Mouse (Mus musculus): Measurements from ENCODE around the gene Tsga10ip. TPM values are rescaled to one million over a fixed set of nuclear protein-coding genes. Genes with fewer than 3 reads are reported as not detected.
A peak's percentile ranks its signal among the peaks of the same experiment; 100 is the strongest.
"Not testable (repeated sequence)": the region's sequence is repeated elsewhere in the genome, so short reads cannot be mapped to it uniquely, and the experiment has no call there.

Gene Tsga10ip
- polyA plus RNA-seq, 1 experiment from 2014 or later = 0.57 TPM

DNA sequence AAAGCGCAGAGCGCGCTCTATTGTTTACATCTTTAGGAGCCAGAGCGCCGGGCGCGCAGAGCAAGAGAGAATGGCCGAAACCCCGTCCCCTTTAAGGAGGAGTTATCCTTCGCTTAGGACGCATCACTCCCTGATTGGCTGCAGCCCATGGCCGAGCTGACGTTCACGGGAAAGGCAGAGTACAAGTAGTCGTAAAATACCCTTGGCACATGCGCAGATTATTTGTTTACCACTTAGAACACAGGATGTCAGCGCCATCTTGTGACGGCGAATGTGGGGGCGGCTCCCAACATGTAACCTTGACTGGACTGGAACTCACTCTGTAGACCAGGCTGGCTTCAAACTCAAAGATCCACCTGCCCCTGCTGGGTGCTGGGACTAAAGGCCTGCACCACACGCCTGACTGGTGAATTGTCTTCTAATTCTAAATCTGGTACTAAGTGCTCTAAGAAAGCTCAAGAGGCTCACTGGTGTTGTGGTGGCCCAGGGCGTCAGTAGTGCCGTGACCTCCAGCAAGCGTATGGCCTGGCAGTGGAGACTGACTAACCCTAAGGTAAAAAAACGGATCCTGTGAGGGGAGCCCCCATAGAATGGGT is 4.3 kb upstream of the Tsga10ip start:
- H3K27me3 ChIP-seq; H3K36me3 ChIP-seq; H3K9me3 ChIP-seq (replicated peaks): not testable (repeated sequence)
- H3K27ac ChIP-seq = peak overlapping the region; percentile 93
- peaks cover 16% of the 10 kb centered on the region for H3K4me1 ChIP-seq
- ATAC-seq (replicated peaks; ENCODE audit: low FRiP score) = peak; percentile 79
- 10% methylated on average over 21 of the region's 25 CpGs for WGBS
- H3K4me2 ChIP-seq = peak overlapping the region; percentile 66
- H3K4me3 ChIP-seq (replicated peaks) = peak overlapping the region; percentile 55
- peak overlapping the region; percentile 56 for H3K9ac ChIP-seq

- WGBS = 28% methylated on average over 7 of the region's 7 CpGs
- Histone ChIP-seq H3K4me2 (peak overlapping the region; percentile 64), H3K9ac (peak overlapping the region; percentile 50), H3K27ac (peak overlapping the region; percentile 66; the same call in 1 of the 2 replicates), H3K4me1 (peaks cover 16% of the 10 kb centered on the region), H3K27me3 (no peaks in the 10 kb centered on the region), H3K9me3 (replicated peaks) (no peaks in the 10 kb centered on the region), H3K4me3 (replicated peaks) (peak overlapping the region; percentile 40), H3K36me3 (peaks cover 9% of the 10 kb centered on the region; the same call in 1 of the 2 replicates)
- ATAC-seq (replicated peaks; ENCODE audit: low FRiP score) = no peak
Observed at GRCm38 (mm10) chr19:5405924-5406323, 3.6 kb upstream of the Tsga10ip start.

GRCm38 (mm10) chr19:5401073-5401472 is 1.3 kb downstream of the Tsga10ip start:
- H3K4me2 ChIP-seq; H3K4me1 ChIP-seq; H3K4me3 ChIP-seq (replicated peaks); H3K9ac ChIP-seq; H3K27me3 ChIP-seq; H3K27ac ChIP-seq; H3K36me3 ChIP-seq; H3K9me3 ChIP-seq (replicated peaks); ATAC-seq (replicated peaks; ENCODE audit: low FRiP score): not testable (repeated sequence)
- 72% methylated on average over 4 of the region's 4 CpGs for WGBS

GRCm38 (mm10) chr19:5395371-5395770 is 7.0 kb downstream of the Tsga10ip start:
- no peak overlapping the region for H3K4me2 ChIP-seq
- no peaks in the 10 kb centered on the region for H3K27me3 ChIP-seq
- no peak for ATAC-seq (replicated peaks; ENCODE audit: low FRiP score)
- H3K27ac ChIP-seq = no peak overlapping the region
- WGBS = 69% methylated on average over 4 of the region's 4 CpGs
- no peaks in the 10 kb centered on the region for H3K36me3 ChIP-seq
- H3K9ac ChIP-seq = no peak overlapping the region
- no peak overlapping the region for H3K4me3 ChIP-seq (replicated peaks)
- H3K9me3 ChIP-seq (replicated peaks) = no peaks in the 10 kb centered on the region
- H3K4me1 ChIP-seq = peaks cover 5% of the 10 kb centered on the region

- Histone ChIP-seq H3K9ac (no peak overlapping the region), H3K4me2 (no peak overlapping the region), H3K27ac (no peak overlapping the region), H3K4me3 (replicated peaks) (no peak overlapping the region), H3K4me1 (peaks cover 16% of the 10 kb centered on the region), H3K9me3 (replicated peaks) (no peaks in the 10 kb centered on the region), H3K36me3 (no peaks in the 10 kb centered on the region), H3K27me3 (no peaks in the 10 kb centered on the region)
- 41% methylated on average over 10 of the region's 10 CpGs for WGBS
- ATAC-seq (replicated peaks; ENCODE audit: low FRiP score) = no peak
Observed at GRCm38 (mm10) chr19:5394168-5394567, 8.2 kb downstream of the Tsga10ip start.

GRCm38 (mm10) chr19:5392892-5393291 is 9.4 kb downstream of the Tsga10ip start:
- Histone ChIP-seq H3K9me3 (replicated peaks) (no peaks in the 10 kb centered on the region), H3K27ac (no peak overlapping the region), H3K4me1 (peaks cover 17% of the 10 kb centered on the region), H3K36me3 (no peaks in the 10 kb centered on the region), H3K27me3 (no peaks in the 10 kb centered on the region), H3K4me2 (no peak overlapping the region), H3K4me3 (replicated peaks) (no peak overlapping the region), H3K9ac (no peak overlapping the region)
- WGBS = 62% methylated on average over 4 of the region's 4 CpGs
- ATAC-seq (replicated peaks; ENCODE audit: low FRiP score) = no peak

DNA sequence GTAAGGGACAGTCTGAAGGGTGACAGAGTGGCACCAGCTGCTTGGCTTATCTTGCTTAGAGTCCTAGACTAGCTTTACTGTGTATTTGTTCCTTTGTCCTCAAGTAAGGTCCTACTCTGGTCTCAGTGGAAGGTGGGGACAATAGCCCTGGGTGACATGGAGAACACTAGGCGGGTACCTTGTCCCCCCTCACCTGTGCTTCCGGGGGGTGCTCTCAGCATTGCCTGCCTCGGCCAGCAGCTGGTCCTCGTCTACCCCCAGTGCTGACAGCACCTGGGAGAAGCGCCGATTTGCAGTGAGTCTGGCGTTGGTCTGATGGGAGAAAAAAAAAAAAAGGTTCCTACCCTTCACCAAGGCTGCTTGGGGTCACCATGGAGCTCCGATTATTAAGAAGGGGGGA is 11.9 kb downstream of the Tsga10ip start:
- Histone ChIP-seq H3K36me3 (peaks cover 4% of the 10 kb centered on the region), H3K9ac (peak overlapping the region; percentile 86; the same call in 1 of the 2 replicates), H3K27ac (peak overlapping the region; percentile 93), H3K4me3 (replicated peaks) (peak overlapping the region; percentile 84), H3K27me3 (no peaks in the 10 kb centered on the region), H3K4me1 (peaks cover 33% of the 10 kb centered on the region), H3K9me3 (replicated peaks) (no peaks in the 10 kb centered on the region), H3K4me2 (peak overlapping the region; percentile 79)
- no peak for ATAC-seq (replicated peaks; ENCODE audit: low FRiP score)
- WGBS = 61% methylated on average over 8 of the region's 8 CpGs

DNA sequence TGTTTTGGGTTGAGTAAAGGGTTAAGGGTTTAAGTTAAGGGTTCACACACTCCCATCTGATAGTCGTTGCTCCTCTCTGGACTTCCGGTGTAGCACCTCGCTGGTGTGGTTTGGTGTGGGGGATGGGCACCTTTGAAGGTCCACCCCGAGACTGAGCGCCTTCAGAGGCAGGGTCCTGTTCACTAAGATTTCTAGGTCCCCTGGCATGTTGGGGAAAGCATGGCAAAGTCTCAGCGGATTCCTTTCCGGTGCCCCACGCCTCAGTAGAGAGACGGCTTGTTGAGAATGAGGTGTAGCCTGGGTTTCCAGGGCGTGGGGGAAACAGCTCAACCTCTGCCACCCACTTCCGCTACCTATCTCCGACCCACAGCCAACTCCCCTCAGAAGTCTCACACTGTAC is 12.7 kb downstream of the Tsga10ip start:
- Histone ChIP-seq H3K4me1 (peaks cover 33% of the 10 kb centered on the region), H3K4me3 (replicated peaks) (peak overlapping the region; percentile 84), H3K9ac (peak overlapping the region; percentile 86), H3K4me2 (peak overlapping the region; percentile 79), H3K27me3 (no peaks in the 10 kb centered on the region), H3K27ac (peak overlapping the region; percentile 93), H3K9me3 (replicated peaks) (no peaks in the 10 kb centered on the region), H3K36me3 (peaks cover 12% of the 10 kb centered on the region)
- 16% methylated on average over 12 of the region's 12 CpGs for WGBS
- no peak; the same call in 1 of the 2 replicates for ATAC-seq (replicated peaks; ENCODE audit: low FRiP score)

DNA sequence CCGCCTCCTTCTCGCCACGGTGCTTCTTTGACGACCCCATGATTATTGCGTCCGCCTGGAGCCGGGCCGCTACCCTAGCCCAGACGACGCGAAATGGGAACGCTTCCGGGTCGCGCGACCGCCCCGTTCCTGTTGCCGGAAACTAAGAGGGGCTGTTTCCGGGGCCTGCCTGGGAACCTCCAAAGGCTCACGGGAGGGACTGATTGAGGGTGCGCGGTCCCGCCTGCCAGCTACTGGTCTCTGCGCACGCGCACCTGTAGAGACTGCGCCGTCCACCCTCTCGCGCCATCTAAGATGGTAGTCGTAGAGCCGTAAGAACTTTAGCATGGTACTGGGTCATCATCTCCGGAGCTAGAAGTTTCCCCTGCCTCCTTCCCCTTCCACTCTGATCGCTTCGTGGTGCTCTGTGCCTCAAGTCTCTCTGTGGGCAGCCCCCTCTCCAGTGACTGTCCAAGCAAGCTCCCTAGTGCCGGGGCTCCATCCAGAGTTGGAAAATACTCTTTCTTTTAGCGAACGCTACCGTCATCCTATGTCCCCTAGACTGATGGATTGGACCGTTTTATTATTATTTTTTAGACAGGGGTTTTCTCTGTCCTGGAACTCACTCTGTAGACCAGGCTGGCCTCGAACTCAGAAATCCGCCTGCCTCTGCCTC is 13.6 kb downstream of the Tsga10ip start, which contains the start of gene Sart1:
TSS of gene Sart1 (minus strand) at position 116 of the 655 bp plus-strand sequence.
- peak; percentile 94 for ATAC-seq (replicated peaks; ENCODE audit: low FRiP score)
- WGBS = 2% methylated on average over 43 of the region's 43 CpGs
- peak within 1 kb of the TSS; percentile 93 for H3K27ac ChIP-seq

GRCm38 (mm10) chr19:5388011-5388441 is 14.3 kb downstream of the Tsga10ip start:
- Histone ChIP-seq H3K4me2 (peak overlapping the region; percentile 79), H3K27ac (peak overlapping the region; percentile 72), H3K9ac (peak overlapping the region; percentile 86), H3K27me3 (no peaks in the 10 kb centered on the region), H3K4me1 (peaks cover 33% of the 10 kb centered on the region), H3K36me3 (peaks cover 28% of the 10 kb centered on the region), H3K4me3 (replicated peaks) (peak overlapping the region; percentile 84), H3K9me3 (replicated peaks) (no peaks in the 10 kb centered on the region)
- WGBS = under 1% methylated on average over 43 of the region's 43 CpGs
- peak; percentile 67 for ATAC-seq (replicated peaks; ENCODE audit: low FRiP score)

More for the DNA sequence above, 13.6 kb downstream of the Tsga10ip start, which contains the start of gene Sart1:
- peak within 1 kb of the TSS; percentile 84 for H3K4me3 ChIP-seq (replicated peaks)
- no peaks in the 10 kb centered on the region for H3K9me3 ChIP-seq (replicated peaks)
- peak within 1 kb of the TSS; percentile 79 for H3K4me2 ChIP-seq
- H3K27me3 ChIP-seq = no peaks in the 10 kb centered on the region
- peaks cover 21% of the 10 kb centered on the region for H3K36me3 ChIP-seq
- H3K4me1 ChIP-seq = peaks cover 33% of the 10 kb centered on the region
- H3K9ac ChIP-seq = peak within 1 kb of the TSS; percentile 86

- Histone ChIP-seq H3K4me1 (peaks cover 22% of the 10 kb centered on the region), H3K4me2 (no peak overlapping the region), H3K9me3 (replicated peaks) (no peaks in the 10 kb centered on the region), H3K27ac (no peak overlapping the region), H3K27me3 (no peaks in the 10 kb centered on the region), H3K4me3 (replicated peaks) (no peak overlapping the region), H3K9ac (no peak overlapping the region), H3K36me3 (peaks cover 61% of the 10 kb centered on the region)
- 96% methylated on average over 8 of the region's 8 CpGs for WGBS
- no peak for ATAC-seq (replicated peaks; ENCODE audit: low FRiP score)
Observed at GRCm38 (mm10) chr19:5384715-5385114, 17.6 kb downstream of the Tsga10ip start.

DNA sequence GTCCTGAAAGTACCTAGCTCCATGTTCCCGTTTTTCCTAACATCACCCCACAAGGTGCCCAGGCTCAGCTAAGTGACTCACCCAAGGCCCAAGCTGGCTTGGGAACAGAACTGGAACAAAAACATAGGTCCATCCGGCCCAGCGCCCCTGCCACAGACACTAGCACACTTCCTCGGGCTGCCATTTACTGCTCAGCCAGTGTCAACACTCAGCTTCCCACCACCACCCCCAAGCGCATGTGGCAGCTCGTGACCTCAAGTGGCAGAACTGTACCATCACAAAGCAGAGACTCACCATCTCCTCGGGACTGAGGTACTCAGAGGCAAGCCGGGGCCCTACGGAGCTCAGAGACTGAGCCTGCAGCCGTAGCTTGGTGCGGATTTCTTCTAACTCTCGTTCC is 19.0 kb downstream of the Tsga10ip start:
- 95% methylated on average over 12 of the region's 12 CpGs for WGBS
- Histone ChIP-seq H3K4me3 (replicated peaks) (no peak overlapping the region), H3K36me3 (peaks cover 75% of the 10 kb centered on the region), H3K9ac (no peak overlapping the region), H3K9me3 (replicated peaks) (no peaks in the 10 kb centered on the region), H3K27ac (no peak overlapping the region), H3K4me1 (peaks cover 16% of the 10 kb centered on the region), H3K27me3 (no peaks in the 10 kb centered on the region), H3K4me2 (no peak overlapping the region)
- ATAC-seq (replicated peaks; ENCODE audit: low FRiP score) = no peak

All from kidney, embryonic 15.5 days (tissue).